Mouse (Mus musculus) gonadal fat pad, adult 2 months (tissue): Measurements from ENCODE around the gene Mpzl1. TPM values are rescaled to one million over a fixed set of nuclear protein-coding genes. Genes with fewer than 3 reads are reported as not detected.

Source experiments
- DNase-seq: peaks from one replicate; pipeline ENCODE4 v3.0.0-alpha.2; 2012; ENCODE audit warnings: low read depth
- polyA plus RNA-seq: library from polyadenylated mRNA; depleted of rRNA; stranded (reverse); fragments of >200 nt; gene quantifications from 2 replicates; pipeline ENCODE4 v1.2.3, GENCODE M21; 2012

Gene Mpzl1
- polyA plus RNA-seq, 1 experiment: 58.9 TPM

DNA sequence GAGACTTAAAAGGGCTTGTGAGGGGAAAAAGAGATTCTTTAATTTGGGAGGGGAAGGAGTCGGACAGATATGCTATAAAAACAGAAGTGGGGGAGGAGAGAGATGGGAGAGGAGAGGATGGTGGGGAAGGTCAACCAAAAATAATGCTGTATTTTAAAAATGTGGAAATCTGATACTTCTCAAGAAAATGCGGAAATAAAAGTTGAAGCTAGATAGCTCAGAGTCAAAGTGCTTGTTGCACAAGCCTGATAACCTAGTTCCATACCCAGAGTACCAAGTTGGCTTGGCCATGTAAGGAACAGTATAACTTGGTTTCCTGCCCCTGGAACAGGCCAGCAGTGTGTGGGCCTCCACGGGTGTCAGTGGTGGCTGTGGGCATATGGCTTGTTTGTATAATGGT lies 19.5 kb downstream of the Mpzl1 start:
- no peak for DNase-seq

DNA sequence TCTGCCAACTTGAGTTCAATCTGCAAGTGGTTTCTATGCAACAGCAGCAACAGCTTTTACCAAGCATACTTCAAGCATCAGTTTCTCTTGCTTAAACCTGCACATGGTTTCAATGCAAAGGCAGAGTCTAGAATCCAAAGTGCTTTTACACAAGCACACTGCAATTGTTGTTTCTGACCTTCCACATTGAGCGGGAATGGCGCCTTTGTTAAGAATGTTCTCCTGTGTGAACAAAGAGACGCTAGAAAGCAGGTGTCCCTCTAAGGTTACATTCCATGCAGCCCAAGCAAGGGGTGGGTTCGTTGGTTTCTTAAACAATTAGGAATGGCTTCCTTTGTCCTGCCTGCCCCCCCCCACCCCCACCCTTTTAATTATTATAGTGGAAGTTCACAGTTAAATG lies 20.4 kb downstream of the Mpzl1 start:
- DNase-seq: no peak

DNA sequence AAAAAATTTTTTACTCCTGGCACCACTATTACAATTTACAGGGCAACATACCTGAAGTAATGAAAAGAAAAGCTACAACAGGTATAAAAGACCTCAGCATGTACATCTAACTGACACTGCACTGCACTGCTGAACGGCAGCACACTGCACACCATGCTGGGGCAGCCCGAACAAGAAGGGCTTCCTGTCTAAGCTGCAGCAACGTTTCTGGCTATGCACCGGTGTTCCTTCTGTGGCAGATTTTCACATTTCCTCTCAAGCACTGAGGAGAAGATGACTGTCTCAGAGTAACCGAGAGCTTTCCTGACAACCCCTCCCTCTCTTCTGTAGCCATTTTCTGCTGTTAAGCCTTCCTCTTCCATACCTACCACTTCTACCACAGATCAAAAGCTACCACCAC lies 21.6 kb downstream of the Mpzl1 start:
- no peak for DNase-seq

DNA sequence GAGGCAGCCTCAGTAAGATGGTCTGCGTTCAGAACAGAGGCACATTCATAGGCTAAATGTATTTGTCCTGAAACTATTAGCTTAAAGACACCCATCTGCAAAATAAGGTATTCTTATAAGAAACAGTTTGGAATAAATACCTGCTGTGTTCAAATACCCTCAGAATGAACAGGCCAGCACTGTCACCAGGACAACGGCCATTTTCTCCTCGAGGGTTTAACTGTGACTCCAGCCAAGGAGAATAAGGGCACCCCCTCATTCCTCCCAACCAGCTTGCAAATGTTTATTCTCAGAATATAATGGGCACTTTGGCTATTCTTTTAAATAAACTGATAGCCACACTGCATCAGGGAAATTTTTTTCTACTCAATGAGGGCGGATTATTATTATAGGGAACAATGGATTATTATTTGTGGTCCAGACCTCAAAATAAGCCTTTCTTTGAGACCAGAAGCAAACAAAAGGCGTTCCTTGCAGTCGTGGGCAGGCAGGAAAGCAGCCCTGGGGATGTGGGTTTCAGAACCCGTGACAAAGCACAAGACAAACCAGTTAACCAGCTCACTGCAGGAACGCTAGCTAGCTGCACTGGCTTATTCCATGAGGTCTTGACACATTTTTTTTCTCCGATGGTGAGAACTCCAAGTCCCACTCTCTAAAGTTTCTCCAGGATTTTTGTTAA lies 23.9 kb downstream of the Mpzl1 start:
- no peak for DNase-seq

- DNase-seq: no peak
Observed at GRCm38 (mm10) chr1:165609495-165610320, 24.6 kb downstream of the Mpzl1 start.

GRCm38 (mm10) chr1:165608904-165609303 lies 25.4 kb downstream of the Mpzl1 start:
- no peak for DNase-seq

DNA sequence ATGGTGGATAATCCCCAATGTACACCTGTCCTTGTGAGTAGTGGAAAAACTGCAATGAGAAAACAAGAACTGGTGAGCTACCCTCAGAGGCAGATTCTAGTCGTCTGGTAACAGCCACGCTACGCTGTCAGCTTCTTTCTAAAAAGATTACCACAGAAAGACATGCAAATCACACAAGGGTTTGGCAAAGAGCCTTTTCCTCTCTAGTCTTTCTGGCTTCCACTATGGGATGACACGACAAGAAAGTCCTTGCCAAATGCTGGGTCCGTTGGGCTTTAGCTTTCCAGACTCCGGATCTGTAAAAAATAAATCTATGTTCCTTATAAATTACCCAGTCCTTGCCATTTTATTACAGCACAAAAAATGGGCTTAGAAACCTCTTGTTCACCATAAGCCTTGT lies 28.6 kb downstream of the Mpzl1 start:
- DNase-seq: no peak

DNA sequence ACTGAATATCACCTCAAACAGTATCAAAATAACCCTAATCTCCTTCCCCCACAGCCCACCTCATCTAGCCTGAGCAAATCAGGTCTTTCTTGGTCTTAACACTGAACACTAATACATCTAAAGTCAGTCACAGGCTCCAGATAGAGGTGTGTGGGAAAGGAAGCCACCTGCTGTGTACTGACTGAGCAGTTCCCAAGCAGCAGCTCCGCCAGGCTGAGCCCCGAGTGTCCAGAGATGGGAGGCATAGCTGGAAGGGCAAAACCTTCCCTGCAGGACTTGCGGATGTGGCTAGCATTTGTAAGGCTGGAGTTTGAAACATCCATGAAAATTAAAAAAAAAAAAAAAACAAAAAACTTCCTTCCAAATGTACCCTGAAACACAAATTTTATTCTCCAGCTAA lies 29.2 kb downstream of the Mpzl1 start:
- no peak for DNase-seq

DNA sequence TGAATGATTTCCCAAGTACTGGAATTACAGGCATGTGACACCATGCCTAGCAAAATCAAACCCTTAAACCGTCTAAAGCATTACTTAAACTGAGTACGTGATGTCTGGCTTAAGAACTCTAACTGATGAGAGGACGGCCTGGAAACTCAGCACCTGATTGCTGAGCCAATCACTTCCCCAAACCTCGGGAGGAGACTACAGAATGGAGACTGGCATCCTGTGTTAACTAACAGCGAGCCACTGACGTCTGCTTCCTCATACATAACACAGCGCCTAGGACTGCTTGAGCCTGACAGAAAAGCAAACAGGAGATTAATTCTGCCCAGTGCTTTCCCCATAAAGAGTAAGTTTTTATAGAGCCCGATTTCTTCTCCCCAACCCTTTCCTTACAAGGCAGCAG lies 30.1 kb downstream of the Mpzl1 start:
- no peak for DNase-seq

- DNase-seq: no peak
Observed at GRCm38 (mm10) chr1:165603218-165603617, 31.1 kb downstream of the Mpzl1 start.

DNA sequence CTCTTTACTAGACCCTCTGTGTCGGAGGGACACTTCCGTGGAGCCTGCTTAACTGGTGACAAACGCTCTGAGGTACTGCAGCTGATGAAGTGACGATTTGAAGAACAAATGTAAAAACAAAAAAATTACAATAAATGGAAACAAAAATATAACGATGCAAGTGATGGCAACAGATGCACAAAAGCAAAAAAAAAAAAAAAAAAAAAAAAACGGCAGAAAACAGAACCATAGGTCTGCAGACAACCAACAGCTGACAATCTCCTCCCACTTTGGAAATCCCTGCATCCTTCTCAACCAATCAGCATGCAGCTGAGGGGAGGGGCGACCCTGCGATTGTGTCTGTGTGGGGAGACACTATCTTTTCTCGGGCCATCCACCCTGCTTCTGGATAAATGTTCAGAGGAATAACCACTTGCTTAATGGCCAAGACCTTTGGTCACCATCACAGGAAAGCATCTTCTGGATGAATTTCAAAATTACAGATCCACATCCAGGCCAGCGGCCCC lies 32.5 kb downstream of the Mpzl1 start:
- DNase-seq: no peak

GRCm38 (mm10) chr1:165594699-165595421 lies 39.5 kb downstream of the Mpzl1 start:
- DNase-seq: peak; percentile 33

DNA sequence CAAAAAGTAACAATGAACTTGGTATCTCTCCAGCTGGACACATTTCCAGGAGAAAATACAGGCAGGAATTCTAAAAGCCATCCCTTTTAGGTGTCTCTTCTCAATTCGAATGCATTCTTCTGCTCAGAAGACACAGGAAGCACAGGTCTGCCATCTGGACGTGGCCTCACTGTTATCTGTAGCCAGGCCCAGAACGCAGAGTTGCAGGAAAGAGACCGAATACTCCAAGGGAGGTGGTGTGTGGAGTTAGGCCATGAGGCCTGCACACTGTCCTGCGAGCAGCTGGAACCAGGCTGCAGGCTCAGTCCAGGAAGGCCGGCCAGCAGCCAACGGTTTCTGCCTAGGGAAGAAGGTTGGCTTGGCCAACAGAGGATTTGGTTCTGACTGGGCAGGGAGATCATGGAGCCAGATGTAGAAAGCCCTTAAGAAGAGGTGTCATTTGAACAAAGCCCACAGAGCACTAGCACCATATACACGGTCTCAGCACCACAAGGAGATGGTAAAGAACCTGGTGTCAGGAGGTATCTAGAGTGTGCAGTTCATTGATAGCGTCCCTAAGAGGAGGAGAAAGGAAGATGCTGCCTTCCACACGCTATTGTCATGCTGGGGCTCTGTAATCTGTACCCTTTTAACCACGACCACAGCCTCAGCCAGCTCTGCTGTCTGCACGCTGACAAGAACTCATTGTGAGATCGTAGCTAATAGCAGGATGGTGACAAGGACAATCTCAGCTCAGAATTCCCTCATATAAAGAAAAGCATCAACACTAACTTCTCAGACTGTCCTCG lies 41.8 kb downstream of the Mpzl1 start:
- DNase-seq: no peak

- no peak for DNase-seq
Observed at GRCm38 (mm10) chr1:165590760-165591159, 43.6 kb downstream of the Mpzl1 start.

DNA sequence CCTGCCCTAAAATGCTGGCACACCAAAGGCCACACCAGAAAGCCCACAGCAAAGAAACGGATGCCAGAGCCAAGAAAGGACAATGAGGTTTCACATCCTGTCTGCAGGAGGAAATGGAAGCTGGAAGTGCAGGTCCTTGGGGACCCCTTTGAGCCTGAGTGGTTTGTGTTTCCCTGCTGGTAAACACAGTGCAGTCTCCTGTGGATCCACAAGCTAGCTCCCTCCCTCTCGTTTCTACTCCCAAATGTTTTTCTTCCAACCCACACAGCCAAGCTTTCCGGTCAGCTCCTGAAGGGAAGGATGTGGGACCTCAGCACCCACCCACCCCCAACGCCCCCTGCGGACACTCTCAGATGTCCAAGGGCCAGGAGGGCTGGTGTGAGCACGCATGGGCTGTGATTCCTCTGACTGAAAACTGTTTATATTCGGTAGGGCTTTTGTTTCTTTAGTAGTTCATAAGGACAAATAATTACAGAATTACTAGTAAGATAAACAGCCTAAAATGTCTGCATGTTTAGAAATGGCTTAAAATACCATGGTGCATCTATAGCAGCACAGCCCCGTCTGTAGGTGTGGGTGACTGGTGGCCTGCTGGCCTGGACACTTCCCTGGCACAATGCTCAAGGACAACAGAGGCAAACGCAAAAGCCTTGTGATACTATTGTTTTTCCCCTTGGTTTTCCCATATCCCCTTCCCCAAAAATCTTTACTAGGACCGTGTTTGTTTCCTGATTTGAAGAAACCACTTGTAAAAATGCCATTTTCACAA lies 44.9 kb downstream of the Mpzl1 start:
- no peak for DNase-seq

DNA sequence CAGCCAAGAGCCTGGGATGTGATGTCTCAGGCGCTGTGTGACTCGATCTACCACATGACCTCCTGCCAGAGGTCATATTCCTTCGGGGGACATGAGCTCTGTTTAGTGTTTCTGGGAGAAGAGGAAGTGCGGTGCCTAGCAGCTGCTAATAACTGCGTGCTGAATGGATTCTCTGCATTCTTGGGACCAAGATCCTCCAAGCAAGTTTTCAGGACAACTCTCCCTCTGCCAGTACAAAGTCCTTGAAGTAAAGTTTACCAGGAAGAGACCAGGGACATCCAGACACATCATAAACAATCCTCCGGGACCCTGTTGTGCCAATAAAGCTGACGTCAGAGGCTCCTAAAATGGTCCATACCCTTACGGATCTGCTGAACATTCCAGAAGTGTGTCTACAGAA lies 46.5 kb downstream of the Mpzl1 start:
- DNase-seq: no peak

- no peak for DNase-seq
Observed at GRCm38 (mm10) chr1:165586366-165586765, 48.0 kb downstream of the Mpzl1 start.

- peak; percentile 75 for DNase-seq
Observed at GRCm38 (mm10) chr1:165585389-165586104, 48.8 kb downstream of the Mpzl1 start.

- no peak for DNase-seq
Observed at GRCm38 (mm10) chr1:165583529-165584184, 50.7 kb downstream of the Mpzl1 start.

DNA sequence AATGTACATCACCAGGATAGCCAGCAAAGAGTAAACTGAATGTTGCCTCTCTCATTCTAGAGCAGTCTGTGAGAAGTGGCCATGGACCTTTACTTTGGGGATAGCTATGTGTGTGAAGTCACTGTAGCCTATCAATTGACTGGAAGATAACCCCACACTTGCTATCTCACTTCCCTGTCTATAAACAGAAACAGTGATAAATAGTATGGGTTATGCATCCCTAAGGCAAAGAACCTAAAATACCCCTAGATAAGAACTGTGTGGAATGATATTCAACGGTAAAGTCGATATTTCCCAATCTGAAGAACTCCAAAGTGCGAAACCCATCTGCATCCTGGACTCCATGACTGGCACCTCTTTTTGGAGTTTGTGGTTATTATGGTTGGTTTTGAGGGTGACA lies 53.1 kb downstream of the Mpzl1 start:
- no peak for DNase-seq
